Mouse (Mus musculus) embryonic facial prominence, embryonic 12.5 days (tissue): ENCODE results near the gene Gramd1b. TPM values are rescaled to one million over a fixed set of nuclear protein-coding genes. Genes with fewer than 3 reads are reported as not detected.

Experiments used
- ATAC-seq: fragments of 200-750 bp; cut with Nextera tagmentation; 2 replicates; pipeline ENCODE4 v1.8.0; 2017; ENCODE audit not compliant: insufficient number of reproducible peaks, insufficient read depth, low FRiP score, low TSS enrichment
- H3K27ac ChIP-seq: fragments of 300-500 bp; sonication (generic); 2 replicates; pipeline ENCODE4 v1.5.1; 2016; ENCODE audit warnings: mild to moderate bottlenecking
- H3K27me3 ChIP-seq: fragments of 300-500 bp; sonication (generic); 2 replicates; pipeline ENCODE4 v1.6.1; 2016; ENCODE audit warnings: mild to moderate bottlenecking, moderate library complexity
- H3K36me3 ChIP-seq: fragments of 300-500 bp; sonication (generic); 2 replicates; pipeline ENCODE4 v1.6.1; 2016; ENCODE audit warnings: mild to moderate bottlenecking
- H3K4me1 ChIP-seq: fragments of 300-500 bp; sonication (generic); 2 replicates; pipeline ENCODE4 v1.6.1; 2016
- H3K4me2 ChIP-seq: fragments of 300-500 bp; sonication (generic); replicated peaks from 2 replicates; pipeline ENCODE4 v1.6.1; 2016; ENCODE audit warnings: mild to moderate bottlenecking, moderate library complexity
- H3K4me3 ChIP-seq: fragments of 300-500 bp; sonication (generic); 2 replicates; pipeline ENCODE4 v1.5.1; 2016; ENCODE audit warnings: mild to moderate bottlenecking
- H3K9ac ChIP-seq: fragments of 300-500 bp; sonication (generic); 2 replicates; pipeline ENCODE4 v1.6.1; 2016; ENCODE audit warnings: mild to moderate bottlenecking, moderate library complexity
- H3K9me3 ChIP-seq: fragments of 300-500 bp; sonication (generic); 2 replicates; pipeline ENCODE4 v1.6.1; 2016; ENCODE audit warnings: mild to moderate bottlenecking, moderate library complexity
- WGBS: fragments of 180-500 bp; shearing (Covaris S2); methylation state at CpG from one replicate; pipeline ENCODE4 v1.1.7; 2016; 5-methylcytosine and 5-hydroxymethylcytosine counted together
- polyA plus RNA-seq: library from polyadenylated mRNA; unstranded; fragments of >200 nt; fragmentation: Nextera tagmentation; extraction: Ambion mirVana; gene quantifications from 2 replicates; pipeline ENCODE4 v1.2.1, GENCODE M21; 2016

Gramd1b gene
- polyA plus RNA-seq, 1 experiment from 2014 or later, result 5.0 TPM

DNA sequence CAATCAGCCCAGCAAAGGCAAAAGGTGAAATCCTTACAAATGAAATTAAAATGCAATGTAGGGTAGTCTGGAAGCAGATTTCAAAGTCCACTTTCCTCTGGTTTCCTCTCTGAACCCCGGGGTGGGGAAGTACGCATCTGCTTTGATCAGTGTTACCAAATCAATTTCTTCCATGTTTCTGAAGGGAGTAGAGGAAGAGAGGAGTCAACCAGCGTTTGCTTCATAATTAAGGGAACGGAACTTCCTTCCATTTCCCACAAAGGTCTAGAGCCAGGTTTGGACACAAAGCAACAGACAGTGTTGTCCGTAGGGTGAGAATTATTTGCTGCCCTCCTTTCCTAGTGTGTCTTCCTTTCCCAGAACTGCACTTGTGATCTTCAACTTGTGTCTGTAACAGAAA lies 16.7 kb upstream of the Gramd1b start:
- Histone ChIP-seq H3K27me3 (no peaks in the 10 kb centered on the region), H3K4me1 (no peaks in the 10 kb centered on the region), H3K27ac (no peak overlapping the region), H3K9me3 (no peaks in the 10 kb centered on the region), H3K36me3 (no peaks in the 10 kb centered on the region), H3K4me3 (no peak overlapping the region), H3K4me2 (no peak overlapping the region), H3K9ac (no peak overlapping the region)
- WGBS, result 74% methylated on average over 5 of the region's 5 CpGs
- no peak for ATAC-seq

DNA sequence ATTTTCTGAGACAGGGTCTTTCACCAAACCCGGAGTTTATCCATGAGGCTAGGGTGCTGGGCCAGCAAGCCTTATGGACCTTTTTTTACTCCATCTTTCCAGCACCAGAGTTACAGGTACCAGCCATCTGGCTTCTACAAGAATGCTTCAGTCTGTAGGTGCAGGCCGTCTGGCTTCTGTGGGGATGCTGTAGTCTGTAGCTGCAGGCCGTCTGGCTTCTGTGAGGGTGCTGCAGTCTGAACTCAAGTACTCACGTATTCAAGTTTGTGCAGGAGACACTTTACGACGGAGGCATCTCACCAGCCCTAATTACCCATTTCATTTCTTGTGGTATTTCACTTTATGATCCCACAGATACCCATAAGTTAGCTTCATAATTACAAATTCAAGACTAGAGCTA lies 14.0 kb upstream of the Gramd1b start:
- no peaks in the 10 kb centered on the region for H3K36me3 ChIP-seq
- WGBS, result 82% methylated on average over 6 of the region's 6 CpGs
- no peak overlapping the region for H3K4me2 ChIP-seq
- no peak overlapping the region for H3K9ac ChIP-seq
- no peak for ATAC-seq
- H3K27ac ChIP-seq, result no peak overlapping the region
- H3K4me3 ChIP-seq, result no peak overlapping the region
- no peaks in the 10 kb centered on the region for H3K9me3 ChIP-seq
- H3K4me1 ChIP-seq, result no peaks in the 10 kb centered on the region
- no peaks in the 10 kb centered on the region for H3K27me3 ChIP-seq

DNA sequence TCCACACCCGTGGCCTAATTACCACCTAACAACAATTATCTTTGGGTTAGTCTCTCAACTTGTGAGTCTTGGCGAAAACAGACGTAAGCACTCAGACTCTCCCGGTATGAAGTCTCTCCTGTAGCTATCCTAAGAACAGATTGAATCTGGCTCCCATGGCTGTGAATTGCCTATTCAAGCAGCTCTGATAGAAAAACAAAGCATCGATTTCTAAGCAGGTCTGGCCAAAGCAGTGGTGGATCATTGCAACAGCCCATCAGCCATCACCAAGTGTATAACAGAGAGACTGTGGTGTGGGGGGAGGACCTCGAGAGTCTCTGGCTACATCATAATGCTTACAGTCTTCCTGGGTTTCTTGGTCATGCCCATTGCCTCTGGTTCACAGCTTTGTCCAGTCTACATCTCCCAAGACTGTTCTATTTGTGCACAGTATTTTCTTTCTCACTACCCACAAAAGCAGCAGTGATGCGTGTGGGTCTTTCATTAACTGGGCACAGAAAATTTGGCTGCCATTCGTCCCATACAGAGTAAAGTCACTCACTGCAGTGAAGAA lies 8.5 kb upstream of the Gramd1b start:
- Histone ChIP-seq H3K36me3 (no peaks in the 10 kb centered on the region), H3K9me3 (no peaks in the 10 kb centered on the region), H3K4me1 (0 out of 2 replicates have a peak, but pooled peaks cover 3% of the 10 kb centered on the region), H3K27ac (no peak overlapping the region), H3K9ac (no peak overlapping the region), H3K27me3 (no peaks in the 10 kb centered on the region), H3K4me2 (no peak overlapping the region), H3K4me3 (no peak overlapping the region)
- ATAC-seq, result no peak
- 71% methylated on average over 8 of the region's 8 CpGs for WGBS

DNA sequence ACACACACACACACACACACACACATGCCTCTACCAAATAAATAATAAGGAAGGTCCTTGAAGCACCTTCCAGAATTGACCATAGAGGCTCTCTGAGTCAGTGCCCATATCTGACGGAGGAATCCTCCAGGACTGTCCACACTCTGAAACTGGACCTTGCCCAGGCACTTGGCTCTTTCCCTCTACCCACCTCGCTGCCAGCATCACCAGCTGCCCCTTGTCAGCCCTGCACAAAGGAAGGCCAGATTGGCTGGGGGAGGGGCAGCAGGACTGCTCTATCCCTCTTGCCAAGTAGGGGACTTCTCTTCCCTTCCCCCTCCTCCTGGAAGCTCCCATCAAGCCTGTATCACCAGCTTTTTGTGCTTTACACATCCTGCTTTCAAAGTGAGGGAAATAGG lies 6.5 kb upstream of the Gramd1b start:
- H3K36me3 ChIP-seq, result no peaks in the 10 kb centered on the region
- H3K9me3 ChIP-seq, result no peaks in the 10 kb centered on the region
- no peak overlapping the region for H3K4me2 ChIP-seq
- 0 out of 2 replicates have a peak, but pooled peaks cover 3% of the 10 kb centered on the region for H3K4me1 ChIP-seq
- H3K9ac ChIP-seq, result no peak overlapping the region
- 49% methylated on average over 2 of the region's 2 CpGs for WGBS
- no peak overlapping the region for H3K27ac ChIP-seq
- no peak overlapping the region for H3K4me3 ChIP-seq
- no peak for ATAC-seq
- H3K27me3 ChIP-seq, result no peaks in the 10 kb centered on the region

DNA sequence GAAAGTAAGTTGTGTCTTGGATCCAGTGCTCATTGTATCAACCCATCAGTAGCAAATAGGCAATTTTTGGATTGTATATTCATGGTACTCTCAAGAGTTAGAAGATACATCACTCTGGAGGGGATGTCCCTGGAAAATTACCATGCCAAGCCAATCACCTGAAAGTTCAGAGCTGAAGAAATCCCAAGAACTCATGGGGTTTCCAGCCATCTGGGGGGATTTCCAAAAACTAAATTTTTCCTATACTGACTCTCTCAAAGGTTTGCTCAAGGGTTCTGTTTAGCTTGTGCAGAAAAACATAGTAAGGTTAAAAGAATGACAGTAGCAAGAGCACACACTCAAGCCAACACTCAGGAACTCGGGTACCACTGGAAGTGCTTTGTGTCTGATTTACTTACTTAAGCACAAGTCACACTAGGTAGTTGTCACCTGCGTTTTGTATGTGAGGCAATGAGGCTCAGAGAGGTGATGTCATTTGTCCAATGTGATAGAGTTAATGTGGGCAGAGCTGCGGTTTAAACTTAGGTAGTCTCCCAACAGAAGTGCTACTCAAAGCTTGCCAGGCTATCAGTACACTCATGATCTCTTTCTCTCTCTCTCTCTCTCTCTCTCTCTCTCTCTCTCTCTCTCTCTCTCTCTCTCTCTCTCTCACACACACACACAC lies 6.0 kb upstream of the Gramd1b start:
- Histone ChIP-seq H3K4me1 (0 out of 2 replicates have a peak, but pooled peaks cover 3% of the 10 kb centered on the region), H3K27me3 (no peaks in the 10 kb centered on the region), H3K4me2 (no peak overlapping the region), H3K36me3 (no peaks in the 10 kb centered on the region), H3K27ac (no peak overlapping the region), H3K9me3 (no peaks in the 10 kb centered on the region), H3K4me3 (no peak overlapping the region), H3K9ac (no peak overlapping the region)
- no peak for ATAC-seq
- 81% methylated on average over 3 of the region's 3 CpGs for WGBS

DNA sequence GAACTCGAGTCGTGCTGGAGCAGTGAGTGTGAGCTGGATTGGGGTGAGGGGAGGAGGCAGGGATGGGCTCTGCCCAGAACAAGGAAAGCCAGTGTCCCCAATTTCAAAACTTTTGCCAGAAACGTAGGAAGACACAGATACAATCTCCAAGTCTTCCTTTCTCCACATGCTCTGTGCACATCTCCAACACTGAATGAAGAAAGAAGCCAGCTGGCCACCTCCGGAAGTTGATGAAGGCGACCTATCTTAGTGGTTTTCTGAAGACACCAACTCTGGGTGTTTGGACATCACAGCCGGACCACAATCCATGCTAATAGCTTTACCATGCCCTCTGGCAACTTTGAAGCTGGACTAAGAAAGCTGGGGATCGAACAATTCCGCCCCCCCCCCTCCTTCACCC lies 647 bp downstream of the Gramd1b start:
- Histone ChIP-seq H3K27me3 (peaks cover 10% of the 10 kb centered on the region), H3K4me3 (peak overlapping the region; percentile 46), H3K4me2 (peak overlapping the region; percentile 81), H3K4me1 (no peaks in the 10 kb centered on the region), H3K27ac (no peak overlapping the region), H3K36me3 (no peaks in the 10 kb centered on the region), H3K9me3 (no peaks in the 10 kb centered on the region), H3K9ac (peak overlapping the region; percentile 47; the same call in 1 of the 2 replicates)
- no peak for ATAC-seq
- 59% methylated on average over 8 of the region's 8 CpGs for WGBS

DNA sequence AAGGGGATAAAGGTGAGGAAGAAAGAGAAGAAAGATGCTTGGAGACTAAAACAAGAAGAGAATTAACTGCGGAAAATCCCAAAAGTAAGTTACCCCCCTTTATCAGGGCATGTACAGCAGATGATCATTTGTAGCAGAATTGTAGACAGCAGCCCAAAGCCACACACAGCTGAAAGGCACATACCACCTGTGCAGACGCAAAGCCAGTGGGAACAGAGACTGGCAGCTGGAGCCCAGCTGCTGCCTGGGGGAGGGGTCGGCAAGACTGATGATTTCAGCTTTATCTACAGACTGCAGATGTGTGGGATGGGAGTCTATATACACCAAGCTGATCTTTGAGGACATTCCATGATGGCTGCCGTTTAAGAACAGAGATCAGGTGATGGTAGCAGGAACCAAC lies 2.5 kb downstream of the Gramd1b start:
- H3K4me2 ChIP-seq, result no peak overlapping the region
- no peaks in the 10 kb centered on the region for H3K4me1 ChIP-seq
- no peak for ATAC-seq
- H3K27me3 ChIP-seq, result peaks cover 10% of the 10 kb centered on the region
- no peak overlapping the region for H3K9ac ChIP-seq
- no peak overlapping the region for H3K27ac ChIP-seq
- no peaks in the 10 kb centered on the region for H3K36me3 ChIP-seq
- H3K4me3 ChIP-seq, result no peak overlapping the region
- 61% methylated on average over 4 of the region's 4 CpGs for WGBS
- H3K9me3 ChIP-seq, result no peaks in the 10 kb centered on the region

DNA sequence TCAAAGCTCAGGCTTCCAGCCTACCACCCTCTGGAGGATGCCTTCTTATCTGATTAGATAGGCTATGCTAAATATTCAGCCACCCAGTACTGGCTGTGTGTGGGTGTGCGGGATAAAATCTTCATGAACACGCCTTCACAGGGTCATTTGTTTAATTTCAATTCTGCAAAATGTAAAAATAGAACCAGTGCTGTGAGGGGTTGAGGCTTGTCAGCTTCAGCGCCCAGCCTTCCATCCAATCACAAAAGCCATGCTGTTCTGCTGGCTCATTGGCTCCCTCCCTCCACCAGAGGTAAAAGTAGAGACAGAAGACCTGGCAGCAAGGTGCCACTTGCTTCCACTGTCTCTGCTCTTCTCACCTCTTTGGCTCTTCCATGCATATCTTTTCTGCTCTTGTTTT lies 4.3 kb downstream of the Gramd1b start:
- no peaks in the 10 kb centered on the region for H3K36me3 ChIP-seq
- peaks cover 9% of the 10 kb centered on the region for H3K27me3 ChIP-seq
- no peak overlapping the region for H3K27ac ChIP-seq
- no peaks in the 10 kb centered on the region for H3K4me1 ChIP-seq
- no peaks in the 10 kb centered on the region for H3K9me3 ChIP-seq
- 61% methylated on average over 3 of the region's 3 CpGs for WGBS
- H3K4me2 ChIP-seq, result no peak overlapping the region
- H3K9ac ChIP-seq, result no peak overlapping the region
- ATAC-seq, result no peak
- H3K4me3 ChIP-seq, result no peak overlapping the region

DNA sequence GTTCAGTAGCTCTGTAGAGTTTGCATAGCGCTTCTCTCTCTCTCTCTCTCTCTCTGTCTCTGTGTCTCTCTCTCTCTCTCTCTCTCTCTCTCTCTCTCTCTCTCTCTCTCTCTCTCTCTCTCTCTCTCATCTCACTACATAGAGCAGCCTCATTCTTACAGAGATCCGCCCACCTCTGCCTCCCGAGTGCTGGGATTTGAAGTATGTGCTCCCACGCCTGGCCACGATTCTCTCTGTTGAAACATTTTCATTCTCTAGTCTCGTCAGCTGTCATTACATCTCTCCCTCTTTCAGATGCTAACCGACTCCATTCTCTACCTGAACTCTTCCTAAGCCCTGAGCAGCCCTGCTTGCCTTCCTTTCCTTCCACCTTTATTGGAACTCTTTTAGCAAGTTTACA lies 9.0 kb downstream of the Gramd1b start:
- WGBS, result 77% methylated on average over 7 of the region's 7 CpGs
- H3K4me1 ChIP-seq, result no peaks in the 10 kb centered on the region
- no peak overlapping the region for H3K9ac ChIP-seq
- no peaks in the 10 kb centered on the region; the same call in 1 of the 2 replicates for H3K27me3 ChIP-seq
- no peak for ATAC-seq
- H3K36me3 ChIP-seq, result no peaks in the 10 kb centered on the region
- H3K4me3 ChIP-seq, result no peak overlapping the region
- H3K27ac ChIP-seq, result no peak overlapping the region
- H3K9me3 ChIP-seq, result no peaks in the 10 kb centered on the region
- no peak overlapping the region for H3K4me2 ChIP-seq

DNA sequence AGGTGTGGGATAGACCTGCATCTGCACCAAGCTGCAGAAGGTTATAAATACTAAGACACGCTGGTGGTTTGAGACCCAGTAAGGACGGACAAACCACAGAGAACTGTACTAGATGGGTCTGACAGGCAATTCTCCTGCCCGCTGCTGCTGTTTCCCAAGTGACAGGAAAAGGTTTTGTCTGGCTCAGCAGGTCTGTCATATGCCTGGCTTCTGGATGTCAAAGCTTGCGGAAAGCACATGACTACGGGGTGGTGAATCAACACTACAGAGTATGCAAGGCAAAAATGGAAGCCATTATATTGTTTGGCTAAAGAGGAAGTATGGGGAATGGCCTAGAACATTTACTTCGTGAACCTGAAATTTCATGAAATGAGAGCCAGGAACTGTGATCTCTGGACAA lies 10.1 kb downstream of the Gramd1b start:
- H3K9ac ChIP-seq, result no peak overlapping the region
- no peaks in the 10 kb centered on the region for H3K4me1 ChIP-seq
- no peak for ATAC-seq
- 71% methylated on average over 6 of the region's 6 CpGs for WGBS
- H3K27me3 ChIP-seq, result no peaks in the 10 kb centered on the region
- no peak overlapping the region for H3K4me2 ChIP-seq
- no peaks in the 10 kb centered on the region for H3K9me3 ChIP-seq
- H3K4me3 ChIP-seq, result no peak overlapping the region
- H3K27ac ChIP-seq, result no peak overlapping the region
- H3K36me3 ChIP-seq, result no peaks in the 10 kb centered on the region

DNA sequence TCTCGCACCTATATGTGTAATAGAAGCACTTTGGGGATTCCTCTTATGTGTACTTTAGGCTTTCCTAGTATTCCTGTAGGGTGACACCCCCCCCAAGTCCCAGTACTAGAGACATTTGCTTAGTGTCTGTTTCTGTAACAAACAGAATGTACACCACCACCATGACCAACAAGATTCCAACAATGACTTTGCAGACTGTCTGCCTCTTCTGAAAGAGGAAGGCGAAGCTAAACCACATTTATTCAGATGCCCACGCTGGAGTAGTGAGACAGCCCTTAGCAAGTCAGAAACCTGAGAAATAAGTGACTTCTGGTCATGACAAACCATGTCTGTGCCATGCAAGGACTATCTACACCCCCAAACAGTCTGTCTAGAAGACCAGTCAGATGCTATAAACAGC lies 11.9 kb downstream of the Gramd1b start:
- Histone ChIP-seq H3K9ac (no peak overlapping the region), H3K4me1 (no peaks in the 10 kb centered on the region), H3K4me2 (no peak overlapping the region), H3K27ac (no peak overlapping the region), H3K4me3 (no peak overlapping the region), H3K9me3 (no peaks in the 10 kb centered on the region), H3K27me3 (no peaks in the 10 kb centered on the region), H3K36me3 (no peaks in the 10 kb centered on the region)
- no peak for ATAC-seq
- WGBS, result 86% methylated on average over 3 of the region's 3 CpGs

DNA sequence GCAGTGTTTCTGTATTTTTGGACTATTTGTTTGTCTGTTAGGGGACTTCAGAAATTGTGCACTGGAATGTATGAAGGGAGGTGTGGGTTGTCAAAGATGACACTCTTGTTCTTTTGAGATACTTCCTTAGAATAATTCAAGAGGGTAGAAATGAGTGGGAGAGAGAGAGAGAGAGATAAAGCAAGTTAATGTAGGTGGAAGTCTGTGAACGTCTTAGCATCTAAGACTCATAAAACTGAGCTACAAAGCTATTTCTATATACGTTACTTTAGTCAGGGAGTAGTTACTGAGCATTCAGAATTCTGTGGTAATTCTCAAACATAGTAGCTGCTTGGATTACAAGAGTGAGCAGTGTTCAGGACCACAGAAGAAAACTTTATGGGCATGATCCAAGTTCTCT lies 19.2 kb downstream of the Gramd1b start:
- Histone ChIP-seq H3K4me3 (no peak overlapping the region), H3K9ac (no peak overlapping the region), H3K27ac (no peak overlapping the region), H3K4me1 (no peaks in the 10 kb centered on the region), H3K36me3 (no peaks in the 10 kb centered on the region), H3K9me3 (no peaks in the 10 kb centered on the region), H3K27me3 (no peaks in the 10 kb centered on the region), H3K4me2 (no peak overlapping the region)
- ATAC-seq, result no peak
- WGBS, result 89% methylated on average over 2 of the region's 2 CpGs
